Mouse (Mus musculus) megakaryocyte-erythroid progenitor cell, adult 5-6 weeks (primary cell): ENCODE data around the gene Cdk19. TPM values are rescaled to one million over a fixed set of nuclear protein-coding genes. Genes with fewer than 3 reads are reported as not detected.
A peak's percentile ranks its signal among the peaks of the same experiment; 100 is the strongest.
"Not testable (repeated sequence)": the region's sequence is repeated elsewhere in the genome, so short reads cannot be mapped to it uniquely, and the experiment has no call there.

ENCODE experiments used
- ATAC-seq: replicated peaks from 2 replicates; pipeline ENCODE4 v1.8.0; 2016; ENCODE audit warnings: mild to moderate bottlenecking, inconsistent platforms; ENCODE audit not compliant: severe bottlenecking, poor library complexity, low FRiP score, low TSS enrichment
- total RNA-seq, 2 experiments: library from RNA; stranded (forward) in 1 of 2; stranded (reverse) in 1 of 2; fragments of 200-1000, 215-1000 nt in 1 of 2; fragments of >200 nt in 1 of 2; fragmentation: Nextera tagmentation in 1 of 2; gene quantifications; 2 replicates each; pipeline ENCODE4 v1.2.3; 2014 to 2017

The Cdk19 gene
- total RNA-seq, 2 experiments from 2014 or later: 17.4 to 24.0 TPM

GRCm38 (mm10) chr10:40500723-40501245, 161.4 kb downstream of the Cdk19 start:
- ATAC-seq: 0 out of 2 replicates have a peak, but pooled peaks have one; percentile 24

DNA sequence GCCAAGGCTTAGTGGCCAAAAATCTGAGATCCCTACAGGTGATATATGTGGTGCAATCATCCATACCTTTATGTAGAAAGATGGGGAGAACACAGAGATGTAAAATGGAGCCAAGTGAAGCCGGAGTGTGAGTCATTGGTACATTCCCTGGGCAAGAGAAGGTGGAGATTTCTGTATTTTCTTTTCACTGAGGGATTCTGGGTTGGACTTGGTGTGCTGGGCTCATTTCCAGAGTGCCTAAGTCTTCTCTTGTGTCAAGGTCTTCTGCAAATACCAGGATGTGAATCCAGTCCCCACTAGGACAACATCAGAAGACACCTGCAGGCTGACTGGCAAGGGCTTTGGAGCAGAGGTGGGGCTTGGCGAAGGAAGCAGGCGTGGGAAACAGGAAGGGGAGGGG, 163.4 kb downstream of the Cdk19 start:
- no peak for ATAC-seq

DNA sequence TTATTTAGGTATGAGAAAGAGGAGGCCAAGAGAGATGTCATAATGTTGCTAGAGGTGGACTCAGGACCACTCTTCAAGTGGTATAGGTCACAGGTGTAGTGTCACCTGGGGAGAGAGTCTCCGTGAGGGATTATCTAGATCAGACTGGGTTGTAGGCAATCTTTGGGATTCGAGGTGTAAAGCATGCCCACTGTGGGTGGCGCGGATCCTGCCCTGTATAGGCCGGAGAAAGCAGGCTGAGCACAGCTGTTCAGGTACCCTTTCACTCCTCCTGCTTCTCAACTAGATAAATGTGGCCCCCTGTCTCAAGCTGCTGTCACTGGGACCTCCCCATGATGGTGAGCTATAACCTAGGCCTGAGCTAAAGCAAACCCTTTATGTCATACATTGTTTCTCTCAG, 171.0 kb downstream of the Cdk19 start:
- no peak for ATAC-seq

- no peak for ATAC-seq
These were observed 171.9 kb downstream of the Cdk19 start for GRCm38 (mm10) chr10:40511221-40511677.

DNA sequence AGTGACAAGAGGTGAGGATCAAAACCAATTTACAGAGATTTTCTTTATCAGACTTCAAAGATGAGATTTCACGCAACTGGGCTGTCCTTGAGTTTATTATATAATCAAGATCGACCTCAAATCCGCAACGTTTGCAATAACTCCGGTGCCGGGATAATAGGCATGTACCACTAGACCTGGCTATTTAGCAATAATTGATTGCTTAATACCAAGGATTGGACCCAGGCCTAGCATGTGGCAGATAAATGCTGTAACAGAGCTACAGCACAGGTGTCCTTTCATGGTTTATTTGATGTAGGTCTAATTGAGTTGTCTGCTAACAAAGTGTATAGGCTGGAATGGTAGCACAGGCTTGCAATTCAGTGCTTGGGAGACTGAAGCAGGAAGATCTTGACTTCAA, 172.8 kb downstream of the Cdk19 start:
- no peak for ATAC-seq

- not testable (repeated sequence) for ATAC-seq
These were observed 173.6 kb downstream of the Cdk19 start for GRCm38 (mm10) chr10:40512996-40513395.

DNA sequence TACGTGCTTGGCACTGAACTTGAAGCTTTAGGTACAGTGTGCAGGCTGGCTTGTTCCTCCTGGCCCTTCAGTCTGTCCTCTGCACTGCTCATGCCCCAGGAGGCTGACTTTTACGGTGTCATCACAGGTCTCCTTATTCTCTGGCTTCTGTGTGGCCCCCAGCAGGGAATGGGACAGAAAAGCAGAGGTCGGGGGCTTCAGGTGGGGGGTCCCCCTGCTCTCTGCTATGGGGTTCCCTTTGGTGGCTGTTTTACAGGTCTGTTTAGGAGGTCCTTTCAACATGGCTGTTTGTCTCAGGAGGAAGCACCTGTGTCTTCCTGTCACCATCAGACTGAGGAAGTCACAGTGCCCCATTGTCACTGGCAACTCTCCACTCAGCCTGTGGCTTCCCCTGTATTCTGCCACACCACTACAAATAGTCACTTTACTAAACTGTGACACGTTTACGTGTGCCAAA, 175.9 kb downstream of the Cdk19 start:
- no peak for ATAC-seq

DNA sequence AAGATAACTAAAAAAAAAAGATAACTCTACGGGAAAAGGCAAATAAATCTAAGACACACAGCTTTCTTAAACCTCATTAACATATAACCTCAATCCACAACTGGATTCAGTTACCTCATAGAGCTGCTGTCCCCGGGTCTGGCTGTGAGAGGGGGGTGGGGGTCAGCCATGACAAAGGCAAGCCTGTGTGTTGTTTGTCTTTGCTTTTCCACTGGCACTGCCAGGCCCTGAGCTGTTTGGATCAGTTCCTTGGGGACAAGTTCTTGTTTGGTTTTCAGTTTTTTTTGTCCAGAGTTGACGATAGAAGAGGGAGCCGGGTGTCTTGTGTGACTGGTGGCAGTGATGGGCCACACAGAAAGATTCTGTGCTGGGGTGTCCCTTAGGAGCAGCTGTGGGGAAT, 177.1 kb downstream of the Cdk19 start:
- no peak for ATAC-seq

GRCm38 (mm10) chr10:40519586-40519985, 180.2 kb downstream of the Cdk19 start:
- ATAC-seq: no peak

DNA sequence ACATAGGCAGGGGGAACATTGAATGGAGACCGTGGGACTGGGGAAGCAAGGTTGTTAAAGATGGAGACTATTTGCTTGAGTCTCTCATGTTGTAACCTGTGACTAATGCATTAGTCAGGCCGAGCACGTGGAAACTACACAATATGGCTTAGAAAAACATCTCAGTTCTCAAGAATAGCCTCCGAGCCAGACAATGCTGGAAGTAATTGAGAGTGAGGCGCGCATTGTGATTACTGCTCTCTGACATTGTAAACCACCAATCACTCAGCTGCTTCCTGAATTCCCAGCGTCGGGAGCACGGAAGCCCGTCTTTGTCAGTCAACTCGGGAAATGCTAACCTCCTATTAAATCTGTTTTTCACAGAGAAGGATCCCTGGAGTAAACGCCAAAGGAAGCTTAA, 182.2 kb downstream of the Cdk19 start:
- ATAC-seq: no peak

GRCm38 (mm10) chr10:40523312-40523975, 184.1 kb downstream of the Cdk19 start:
- no peak for ATAC-seq

DNA sequence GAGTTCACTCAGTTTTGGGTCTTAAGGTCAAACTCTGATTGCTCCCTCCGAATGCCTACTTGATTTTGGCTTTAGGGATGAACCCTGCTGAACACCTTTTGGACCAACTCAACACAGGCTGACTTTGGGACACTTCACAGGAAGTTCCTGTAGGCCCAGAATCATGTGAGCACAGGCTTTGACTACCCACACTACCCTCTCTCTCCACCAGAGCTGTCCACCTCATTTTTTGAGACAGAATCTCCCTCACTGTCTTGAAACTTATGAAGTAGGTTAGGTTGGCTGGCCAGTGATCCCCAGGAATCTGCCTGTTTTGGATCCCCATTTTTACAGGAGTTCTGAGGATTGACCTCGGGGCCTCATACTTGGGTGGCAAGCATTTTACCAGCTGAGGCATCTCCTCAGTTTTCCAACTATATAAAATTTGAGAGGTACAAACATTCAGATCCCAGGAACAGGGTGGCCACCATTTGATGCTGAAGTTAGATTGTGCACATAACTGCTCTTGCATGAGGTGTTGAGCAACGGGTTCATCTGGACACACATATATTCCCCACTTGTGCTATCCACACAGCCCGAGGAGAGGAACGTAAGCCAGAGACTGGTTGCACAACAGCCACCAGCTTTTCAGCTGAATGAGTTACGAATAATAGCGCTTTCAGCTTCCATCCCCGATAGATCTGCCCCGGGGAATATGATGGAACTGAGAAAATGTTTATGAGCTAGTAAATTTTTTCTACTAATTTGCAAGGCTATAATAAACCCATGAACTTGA, 184.9 kb downstream of the Cdk19 start:
- ATAC-seq: no peak

- ATAC-seq: no peak
These were observed 185.6 kb downstream of the Cdk19 start for GRCm38 (mm10) chr10:40524991-40525390.

- ATAC-seq: no peak
These were observed 186.3 kb downstream of the Cdk19 start for GRCm38 (mm10) chr10:40525616-40526155.

DNA sequence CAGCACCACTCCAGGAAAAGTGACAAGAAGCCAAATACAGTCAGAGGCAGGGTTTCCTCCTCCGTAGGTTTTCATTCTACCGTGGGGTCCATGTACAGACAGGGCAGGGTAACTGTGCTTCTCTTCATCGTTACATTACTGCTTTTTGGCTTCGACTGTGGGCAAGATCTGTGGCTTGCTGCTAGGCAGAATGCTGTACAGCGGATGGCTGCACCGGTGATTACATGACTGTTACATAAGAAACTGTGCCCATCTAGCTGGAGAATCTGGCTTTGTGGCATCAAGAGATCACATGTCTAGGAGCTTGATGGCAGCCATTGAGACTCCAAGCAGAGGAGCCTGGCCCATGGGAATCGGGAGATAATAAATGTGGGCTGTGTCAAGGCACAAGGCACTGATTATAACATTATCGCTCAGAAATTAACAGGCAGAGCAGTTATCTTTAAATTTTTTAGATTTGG, 187.0 kb downstream of the Cdk19 start:
- ATAC-seq: peak; percentile 66

- no peak for ATAC-seq
These were observed 187.6 kb downstream of the Cdk19 start for GRCm38 (mm10) chr10:40526986-40527385.

DNA sequence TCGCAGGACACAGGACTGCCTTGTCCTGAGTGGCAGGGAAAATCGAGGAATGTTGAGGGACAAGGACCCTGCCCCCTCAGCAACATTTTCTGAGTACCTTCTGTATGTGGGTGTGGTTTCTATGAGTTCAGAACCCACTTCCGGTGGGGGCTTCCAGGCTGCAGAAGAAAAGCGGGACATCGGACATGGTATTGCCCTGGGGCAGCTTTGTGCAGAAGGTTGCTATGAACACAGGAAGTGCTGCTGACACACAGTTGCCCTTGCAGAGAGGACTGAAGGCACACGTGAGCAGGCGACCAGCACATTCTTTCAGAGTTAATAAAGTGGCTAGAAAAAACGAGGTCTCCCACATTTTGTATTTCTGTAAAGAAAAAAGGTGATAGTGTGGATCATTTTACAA, 188.2 kb downstream of the Cdk19 start:
- no peak for ATAC-seq

- ATAC-seq: no peak
These were observed 189.3 kb downstream of the Cdk19 start for GRCm38 (mm10) chr10:40528668-40529067.

DNA sequence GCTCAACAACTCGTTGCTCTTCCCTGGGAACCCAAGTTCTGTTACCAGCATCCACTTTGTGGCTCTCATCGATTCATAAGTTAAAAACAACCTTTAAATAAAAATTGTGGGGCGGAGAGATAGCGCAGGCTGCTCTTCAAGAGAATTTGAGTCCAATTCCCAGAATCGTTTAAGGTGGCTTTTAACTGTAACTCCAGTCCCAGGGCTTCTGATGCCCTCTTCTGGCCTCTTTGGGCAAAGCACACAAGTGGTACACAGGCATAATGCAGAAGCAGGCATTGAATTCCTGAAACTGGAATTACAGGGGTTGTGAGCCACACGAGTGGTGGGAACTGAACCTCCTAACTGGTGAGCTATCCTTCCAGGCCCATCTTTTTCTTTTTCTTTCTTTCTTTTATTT, 190.3 kb downstream of the Cdk19 start:
- ATAC-seq: peak; percentile 74

GRCm38 (mm10) chr10:40530661-40531060, 191.3 kb downstream of the Cdk19 start:
- no peak for ATAC-seq
